Mouse (Mus musculus): Measurements from ENCODE around the gene Mfap4. TPM values are rescaled to one million over a fixed set of nuclear protein-coding genes. Genes with fewer than 3 reads are reported as not detected.

The Mfap4 gene
- total and polyA plus RNA-seq, 3 experiments = 5.5 to 35.5 (median 6.5) TPM

DNA sequence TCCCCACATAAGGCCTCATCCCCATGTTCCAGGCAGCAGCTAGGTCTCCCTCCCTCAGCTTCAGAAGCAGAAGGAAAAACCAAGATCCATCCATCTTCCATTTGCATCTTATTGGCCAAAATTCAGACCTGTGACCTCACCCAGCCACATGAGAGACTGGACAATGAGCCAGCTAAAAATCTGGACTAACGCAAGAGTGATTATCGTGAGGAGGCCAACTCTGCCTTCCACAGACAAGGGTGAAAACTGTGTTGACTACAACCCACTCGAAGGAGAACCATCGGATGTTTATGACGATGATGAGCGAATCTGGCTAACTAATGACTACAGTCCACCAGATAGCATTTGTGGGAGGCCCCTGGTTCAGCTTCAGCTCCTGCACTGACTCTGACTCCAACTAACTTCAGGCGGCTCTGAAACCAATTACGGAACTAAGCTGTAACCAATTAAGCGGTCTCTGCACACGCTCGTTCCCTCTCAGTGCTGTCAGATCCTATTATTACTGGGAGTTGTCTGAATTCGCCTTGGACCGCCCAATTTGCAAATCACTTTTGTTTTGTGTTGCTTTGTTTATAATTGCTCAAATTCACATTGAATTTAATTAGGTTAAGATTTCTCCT, 1.9 kb upstream of the Mfap4 start:
- no peak for DNase-seq

DNA sequence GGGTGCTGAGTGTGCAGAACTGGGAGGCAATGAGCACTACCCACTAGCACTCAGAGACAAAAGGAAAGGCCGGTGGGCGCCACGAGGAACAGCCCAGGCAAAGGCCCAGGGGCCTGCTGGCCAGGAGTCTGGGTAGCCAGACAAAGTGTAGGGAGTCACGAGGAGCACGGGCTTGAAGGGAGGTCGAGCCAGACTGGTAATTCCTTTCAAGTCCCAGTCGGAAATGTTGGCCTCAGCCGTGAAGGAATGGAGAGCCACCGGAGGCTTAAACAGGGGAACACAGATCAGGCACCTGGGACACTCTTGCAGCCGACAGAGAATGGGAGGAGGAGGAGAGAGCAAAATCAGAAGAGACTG, 997 bp upstream of the Mfap4 start:
- no peak for DNase-seq

DNA sequence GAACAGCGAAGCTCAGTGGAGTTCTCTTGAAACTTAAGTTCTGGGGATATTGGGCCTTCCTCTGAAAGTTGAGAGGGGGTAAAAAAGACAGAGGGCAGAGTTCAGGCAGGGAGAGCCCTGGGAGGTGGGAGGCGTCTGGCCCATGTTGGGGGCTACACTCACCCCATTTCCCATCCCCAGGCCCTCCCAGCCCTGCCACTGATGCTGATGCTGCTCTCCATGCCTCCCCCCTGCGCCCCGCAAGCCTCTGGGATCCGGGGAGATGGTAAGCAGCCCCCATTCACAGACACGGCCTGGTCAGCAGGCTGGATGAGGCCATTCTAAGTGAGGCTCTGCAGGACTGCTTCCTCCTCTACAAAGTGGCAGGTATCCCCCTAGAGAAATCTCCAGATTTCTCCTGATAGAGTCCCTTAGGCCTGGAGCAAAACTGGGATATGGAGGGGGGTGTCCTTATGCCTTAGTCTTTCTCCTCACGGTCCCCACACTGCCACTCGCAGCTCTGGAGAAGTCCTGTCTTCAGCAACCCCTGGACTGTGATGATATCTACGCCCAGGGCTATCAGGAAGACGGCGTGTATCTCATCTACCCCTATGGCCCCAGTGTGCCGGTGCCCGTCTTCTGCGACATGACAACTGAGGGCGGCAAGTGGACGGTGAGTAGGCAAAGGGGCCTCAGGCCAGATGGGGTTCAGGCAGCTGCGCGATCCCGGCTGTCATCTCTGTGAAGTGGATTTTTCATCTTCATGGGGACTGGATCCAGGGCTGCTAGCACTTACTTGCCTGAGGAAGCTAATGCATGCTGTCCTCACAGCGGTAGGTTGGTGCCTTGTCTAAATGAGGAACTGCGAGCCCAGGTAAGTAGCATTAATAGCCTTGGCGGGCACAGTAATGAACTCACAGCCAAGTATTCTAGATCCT, 568 bp downstream of the Mfap4 start:
- DNase-seq = no peak

DNA sequence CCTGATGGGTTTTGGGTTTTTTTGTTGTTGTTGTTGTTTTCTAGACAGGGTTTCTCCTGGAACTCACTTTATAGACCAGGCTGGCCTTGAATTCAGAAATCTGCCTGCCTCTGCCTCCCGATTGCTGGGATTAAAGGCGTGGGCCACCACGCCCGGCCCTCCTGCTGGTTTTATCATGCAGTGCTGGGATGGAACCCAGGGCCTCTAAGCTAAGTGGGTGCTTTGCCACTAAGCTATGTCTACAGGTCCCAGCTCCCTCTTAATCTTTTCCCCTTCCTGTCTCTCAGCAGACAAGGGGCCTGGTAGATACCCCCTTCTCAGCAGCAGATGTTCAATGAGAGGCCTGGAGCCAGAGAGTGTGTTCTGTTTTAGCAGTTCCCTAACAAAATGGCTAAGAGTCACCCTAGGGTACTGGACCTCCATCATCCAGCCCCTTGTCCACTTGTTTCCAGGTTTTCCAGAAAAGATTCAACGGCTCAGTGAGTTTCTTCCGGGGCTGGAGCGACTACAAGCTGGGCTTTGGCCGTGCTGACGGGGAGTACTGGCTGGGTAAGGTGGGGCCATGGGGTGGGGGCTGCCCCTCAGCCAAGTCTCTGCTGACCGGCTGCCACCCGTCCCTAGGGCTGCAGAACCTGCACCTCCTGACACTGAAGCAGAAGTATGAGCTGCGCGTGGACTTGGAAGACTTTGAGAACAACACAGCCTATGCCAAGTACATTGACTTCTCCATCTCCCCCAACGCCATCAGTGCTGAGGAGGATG, 1.4 kb downstream of the Mfap4 start:
- no peak for DNase-seq

DNA sequence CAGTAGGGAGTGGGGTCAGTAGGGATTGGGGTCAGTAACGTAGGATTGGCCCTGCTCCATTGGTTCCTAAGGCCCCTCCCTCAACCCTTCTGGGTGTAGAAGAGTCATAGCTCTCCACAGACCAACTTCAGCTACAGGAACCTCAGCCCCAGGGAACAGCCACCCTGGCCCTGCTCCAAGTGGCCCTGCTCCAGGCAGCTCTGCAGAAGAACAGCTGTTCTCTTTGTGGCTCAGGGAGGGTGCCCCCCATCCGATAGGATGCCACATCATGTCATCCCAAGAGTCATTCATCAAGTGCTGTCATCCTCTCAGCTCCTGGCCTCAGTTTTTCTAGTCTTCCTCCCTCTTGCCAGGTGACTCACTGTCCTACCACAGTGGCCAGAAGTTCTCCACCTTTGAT, 2.2 kb downstream of the Mfap4 start:
- peak; percentile 50 for DNase-seq

DNA sequence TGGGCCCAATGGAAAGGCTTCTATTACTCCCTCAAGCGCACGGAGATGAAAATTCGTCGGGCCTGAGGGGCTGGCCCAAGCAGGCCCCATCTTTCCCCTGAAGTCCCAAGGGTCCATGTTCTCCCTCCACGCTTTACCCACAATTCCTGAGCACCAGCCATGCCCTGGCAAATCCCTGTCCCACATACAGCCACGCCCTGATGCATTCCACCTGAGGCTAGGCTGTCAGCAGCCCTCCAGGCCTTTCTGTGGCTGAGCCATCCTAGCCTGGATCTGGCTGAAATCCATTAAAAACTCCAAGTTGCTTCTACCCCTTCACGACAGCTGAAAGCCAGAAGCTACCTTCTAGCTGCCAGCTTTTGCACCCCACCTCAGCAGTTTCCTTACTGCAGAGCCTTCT, 2.7 kb downstream of the Mfap4 start:
- DNase-seq = no peak

DNA sequence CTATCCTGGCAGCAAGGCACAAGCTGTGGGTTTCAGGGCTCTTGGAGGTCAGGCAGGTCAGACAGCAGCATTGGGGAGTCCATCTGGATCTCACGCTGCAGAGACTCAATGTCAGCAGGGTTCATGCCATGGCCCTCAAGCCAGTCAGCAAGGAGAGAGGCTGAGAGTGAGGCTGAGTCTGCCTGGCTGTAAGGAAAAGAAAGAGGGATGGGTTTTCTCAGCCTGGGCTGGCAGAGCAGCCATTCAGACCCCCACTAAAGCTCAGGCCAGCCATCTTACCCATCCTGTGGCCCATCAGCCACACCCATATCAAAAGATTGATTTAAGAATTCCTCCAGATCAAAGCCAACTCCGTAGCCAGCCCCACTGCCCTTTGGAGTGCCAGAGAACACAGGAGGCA, 3.9 kb downstream of the Mfap4 start:
- DNase-seq = no peak

DNA sequence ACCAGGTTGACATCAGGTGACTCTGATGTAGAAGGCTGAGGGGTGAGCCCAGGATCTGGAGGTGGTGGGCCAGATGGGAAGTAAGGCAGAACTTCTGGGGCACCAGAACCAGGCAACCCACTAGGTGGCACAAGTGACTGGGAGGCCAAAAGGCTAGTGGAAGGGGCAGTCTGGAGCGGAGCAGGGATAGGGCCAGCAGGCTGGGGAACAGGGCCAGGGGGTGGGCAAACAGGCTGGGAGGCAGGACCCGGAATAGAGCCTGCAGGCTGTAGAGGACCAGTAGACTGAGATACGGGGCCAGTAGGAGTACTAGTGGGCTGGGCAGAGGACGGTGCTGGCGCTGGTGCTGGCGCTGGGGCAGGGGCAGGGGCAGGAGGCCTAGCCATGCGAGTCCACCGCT, 4.6 kb downstream of the Mfap4 start:
- no peak for DNase-seq

DNA sequence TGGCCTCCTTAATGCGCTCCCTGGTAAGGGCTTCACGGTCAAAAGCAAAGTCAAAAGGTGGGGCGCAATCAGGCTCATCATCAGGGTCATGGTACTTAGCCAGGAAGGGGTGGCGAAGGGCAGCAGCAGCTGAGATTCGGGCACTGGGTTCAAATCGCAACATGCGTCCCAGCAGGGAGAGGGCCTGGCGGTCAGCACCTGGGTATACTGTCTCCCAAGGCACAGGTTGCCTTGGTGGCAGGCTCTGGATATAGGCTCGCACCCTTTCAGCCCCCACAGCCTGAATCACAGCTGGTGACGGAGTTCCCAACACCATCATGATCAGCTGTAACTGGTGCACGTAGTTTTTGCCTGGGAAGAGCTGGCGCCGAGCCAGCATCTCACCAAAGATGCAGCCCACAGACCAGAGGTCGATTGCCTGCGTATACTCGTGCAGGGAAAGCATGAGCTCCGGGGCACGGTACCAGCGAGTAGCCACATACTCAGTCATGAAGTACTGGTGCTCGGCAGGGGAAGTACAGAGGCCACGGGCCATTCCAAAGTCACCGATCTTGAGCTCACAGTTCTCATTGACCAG, 5.8 kb downstream of the Mfap4 start:
- DNase-seq = no peak

DNA sequence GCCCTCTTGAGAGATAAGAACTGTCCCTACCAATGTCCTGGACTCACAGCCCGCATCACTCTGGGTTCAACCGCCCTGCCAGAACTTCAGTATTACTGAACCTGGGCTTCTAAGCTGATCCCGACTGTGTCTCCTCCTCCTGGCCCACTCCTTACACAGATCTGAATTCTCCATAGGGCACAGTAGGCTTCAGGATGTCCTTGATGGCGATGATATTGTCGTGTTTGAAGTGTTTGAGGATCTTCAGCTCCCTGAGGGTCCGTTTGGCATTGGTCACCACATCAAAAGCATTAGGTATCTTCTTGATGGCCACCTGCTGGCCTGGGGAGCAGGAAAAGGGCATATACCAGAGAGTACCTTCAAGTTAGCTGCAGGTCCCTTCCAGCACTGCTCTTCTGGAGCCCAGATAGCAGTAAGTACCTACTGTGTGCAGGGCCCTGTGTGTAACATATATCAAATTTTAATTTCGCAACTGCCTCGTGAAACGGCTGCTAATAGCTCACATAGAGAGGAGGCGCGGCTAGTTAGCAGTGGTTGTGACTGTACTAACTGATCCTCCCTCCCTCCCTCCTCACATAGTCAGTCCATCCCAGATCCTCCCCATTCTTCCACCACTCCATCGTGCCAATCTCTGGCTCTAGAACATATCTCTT, 7.6 kb downstream of the Mfap4 start:
- DNase-seq = no peak

DNA sequence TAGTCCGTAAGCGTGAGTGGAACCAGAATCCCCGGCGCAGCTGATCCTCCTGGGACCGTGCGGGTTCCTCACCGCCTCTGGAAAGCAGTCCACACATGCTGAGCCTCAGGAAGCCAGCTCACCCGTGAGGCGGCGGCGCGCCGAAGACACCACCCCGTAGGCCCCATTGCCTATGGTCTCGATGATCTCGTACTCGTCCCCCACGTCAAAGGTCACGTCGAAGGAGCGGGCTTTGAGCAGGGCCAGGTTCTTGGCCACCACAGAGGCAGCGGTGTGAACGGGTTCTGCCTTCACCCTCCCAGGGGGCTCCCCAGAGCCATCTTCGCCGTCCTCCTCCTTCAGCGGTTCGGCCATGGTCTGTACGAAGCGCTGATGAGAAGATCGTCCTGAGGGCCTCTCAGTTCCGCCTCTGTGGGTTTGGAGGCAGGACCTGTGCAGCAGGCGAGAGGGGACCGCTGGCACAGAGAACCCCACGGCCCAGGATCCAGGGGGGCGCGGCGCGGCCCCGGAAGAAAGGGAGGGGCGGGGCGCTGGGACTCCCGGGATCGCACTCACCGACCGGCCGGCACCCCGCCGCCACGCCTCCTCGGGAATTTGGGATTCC, 8.4 kb downstream of the Mfap4 start:
- peak; percentile 63 for DNase-seq

DNA sequence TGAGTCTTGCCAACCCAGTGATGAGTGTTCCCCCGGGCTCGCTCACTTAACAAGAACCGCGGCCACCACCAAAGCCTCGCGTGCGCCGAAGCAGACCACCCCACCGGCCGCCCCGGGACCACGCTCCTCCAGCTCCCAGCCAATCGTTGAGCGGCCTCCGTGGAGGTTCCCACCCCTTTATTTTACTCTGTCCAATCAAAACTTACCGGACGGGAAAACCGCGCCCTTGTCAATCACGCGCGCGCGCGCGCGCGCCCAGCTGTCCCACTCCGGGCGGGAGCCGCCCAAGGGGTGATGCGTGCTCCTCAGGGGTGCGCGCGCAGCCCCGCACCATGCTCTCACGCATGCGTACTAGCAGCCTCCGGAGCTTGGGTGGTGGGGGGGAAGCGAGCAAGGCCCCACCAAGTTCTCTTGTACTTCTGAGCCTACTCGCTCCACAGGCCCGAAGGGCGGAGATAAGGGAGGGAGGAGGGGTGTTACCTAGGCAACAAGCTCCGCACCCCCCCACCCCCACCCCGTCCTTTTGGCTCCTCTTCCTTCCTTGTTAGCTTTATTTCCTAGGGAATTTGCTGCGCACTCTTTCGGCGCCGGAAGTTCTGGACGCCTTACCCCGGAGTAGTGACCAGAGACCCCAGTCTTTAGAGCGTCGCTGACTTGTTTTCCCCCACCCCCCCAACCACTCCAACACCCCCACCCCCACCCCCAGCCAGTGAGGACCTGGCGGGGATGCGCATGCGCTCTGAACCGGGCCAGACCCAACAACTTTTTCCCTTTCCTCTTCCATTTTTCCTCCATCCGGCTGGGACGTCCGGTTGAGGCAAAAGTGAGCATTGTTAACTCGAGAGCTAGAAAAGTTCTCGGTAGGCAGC, 9.1 kb downstream of the Mfap4 start, which contains the start of gene Mapk7:
Mapk7 (minus strand) TSS at position 278 of the 869 bp plus-strand sequence.
- DNase-seq = peak; percentile 99

DNA sequence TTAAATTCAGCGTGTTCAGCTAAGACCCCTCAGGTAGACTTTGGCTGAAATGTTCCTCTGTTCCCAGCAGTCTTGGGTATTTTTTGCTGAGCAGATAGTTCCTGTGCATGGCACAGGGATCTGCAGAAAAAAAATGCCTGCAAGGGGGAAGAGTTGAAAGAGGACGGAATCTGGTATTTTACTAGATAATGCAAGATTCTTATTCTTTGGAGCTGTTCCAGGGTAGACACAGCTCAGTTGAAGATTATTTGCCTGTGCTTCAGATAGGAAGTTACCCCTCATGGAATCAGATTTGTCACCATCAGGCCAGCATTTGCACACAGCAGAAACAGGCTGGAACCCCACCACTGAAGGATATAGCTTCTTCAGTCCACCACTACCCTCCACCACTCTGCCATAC, 10.3 kb downstream of the Mfap4 start:
- DNase-seq = no peak

DNA sequence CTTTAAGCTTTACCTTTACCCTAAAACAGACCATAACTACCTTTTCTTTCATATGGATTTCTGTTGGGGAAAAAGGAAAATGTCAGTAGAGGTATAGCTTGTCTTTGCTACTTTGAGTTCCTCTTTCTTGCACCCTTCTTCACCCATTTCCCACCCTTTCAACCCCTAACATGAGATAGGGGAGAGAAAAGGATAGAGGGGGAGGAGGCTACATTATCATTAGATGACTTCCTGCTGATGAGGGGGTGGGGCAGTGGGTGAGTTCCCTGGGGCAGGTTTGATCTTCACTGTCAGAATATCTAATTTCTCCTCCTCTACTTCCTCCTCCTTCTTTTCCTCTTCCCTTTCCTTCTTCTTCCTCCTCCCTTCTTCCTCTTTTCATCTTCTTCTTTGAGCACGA, 12.3 kb downstream of the Mfap4 start:
- DNase-seq = no peak

DNA sequence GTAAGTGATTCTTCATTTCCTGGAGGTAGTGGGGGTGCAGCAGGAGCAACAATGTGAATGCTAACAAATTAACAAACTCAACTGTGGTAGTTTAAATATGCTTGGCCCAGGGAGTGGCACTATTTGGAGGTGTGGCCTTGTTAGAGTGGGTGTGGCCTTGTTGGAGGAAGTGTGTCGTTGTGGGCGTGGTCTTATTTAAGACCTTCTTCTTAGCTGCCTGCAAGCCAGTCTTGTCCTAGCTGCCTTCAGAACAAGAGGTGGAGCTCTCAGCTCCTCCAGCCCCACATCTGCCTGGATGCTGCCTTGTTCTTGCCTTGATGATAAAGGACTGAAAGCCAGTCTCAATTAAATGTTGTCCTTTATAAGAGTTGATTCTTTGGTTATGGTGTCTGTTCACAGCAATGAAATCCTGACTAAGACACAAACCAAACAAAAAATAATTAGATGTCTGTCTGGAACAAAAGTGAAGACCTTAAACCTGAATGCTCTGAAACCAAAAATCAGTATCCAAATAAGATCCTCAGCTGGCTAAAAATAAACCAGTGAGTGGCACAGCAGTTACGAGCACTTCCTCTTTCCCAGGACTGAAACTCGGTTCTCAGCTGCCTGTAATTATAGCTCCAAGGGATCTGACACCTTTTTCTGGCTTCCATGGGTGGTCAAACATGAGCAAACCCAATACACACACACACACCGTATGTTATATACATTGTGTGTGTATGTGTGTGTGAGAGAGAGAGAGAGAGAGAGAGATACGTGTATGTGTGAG, 13.7 kb downstream of the Mfap4 start:
- DNase-seq = no peak

DNA sequence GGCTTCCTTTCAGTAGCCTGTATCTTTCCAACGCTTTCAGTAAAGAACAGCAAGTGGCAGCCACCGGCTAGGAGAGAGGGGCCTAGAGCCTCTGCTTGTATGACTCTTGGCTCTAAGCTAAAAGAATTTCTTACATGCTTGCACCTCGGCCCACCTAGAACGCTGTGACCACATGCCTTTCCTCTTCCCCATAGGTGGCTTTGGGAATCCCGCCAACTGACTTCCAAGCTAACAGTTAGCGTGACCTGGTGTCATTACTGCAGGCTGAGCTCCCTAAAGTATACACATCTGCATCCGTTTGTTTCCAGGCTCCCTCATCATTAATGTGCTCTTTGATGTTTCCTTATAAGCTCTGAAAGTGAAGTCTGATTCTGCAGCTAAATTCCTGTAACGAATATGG, 18.7 kb downstream of the Mfap4 start:
- no peak for DNase-seq

DNA sequence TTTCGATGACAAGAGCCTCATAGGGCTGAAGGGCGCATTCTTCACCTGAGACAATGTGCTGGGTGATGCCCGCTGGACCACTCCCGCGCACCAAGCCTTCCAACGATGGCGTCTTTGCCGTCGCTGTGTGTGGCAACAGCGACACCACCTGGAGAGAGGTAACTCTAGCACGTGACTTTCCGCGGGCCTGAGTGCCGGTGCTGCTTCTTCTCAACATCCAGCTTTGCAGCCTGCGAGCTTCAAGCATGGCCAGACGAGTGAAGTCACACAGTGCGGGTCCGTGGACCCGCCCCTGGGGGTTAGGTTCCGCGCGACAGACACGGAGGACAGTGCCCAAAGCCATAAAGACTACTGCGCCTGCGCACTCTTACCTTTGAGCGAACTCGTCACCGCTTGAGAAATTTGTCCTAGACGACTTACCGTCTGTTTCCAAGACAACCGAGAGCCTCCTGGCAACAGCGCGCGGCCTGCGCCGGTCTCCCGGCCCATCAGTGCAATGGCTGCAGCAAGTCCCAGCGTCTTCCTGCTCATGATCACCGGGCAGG, 19.6 kb downstream of the Mfap4 start, which contains the start of gene B9d1:
B9d1 (plus strand) TSS at position 432 of the 545 bp plus-strand sequence.
- peak; percentile 95 for DNase-seq

DNA sequence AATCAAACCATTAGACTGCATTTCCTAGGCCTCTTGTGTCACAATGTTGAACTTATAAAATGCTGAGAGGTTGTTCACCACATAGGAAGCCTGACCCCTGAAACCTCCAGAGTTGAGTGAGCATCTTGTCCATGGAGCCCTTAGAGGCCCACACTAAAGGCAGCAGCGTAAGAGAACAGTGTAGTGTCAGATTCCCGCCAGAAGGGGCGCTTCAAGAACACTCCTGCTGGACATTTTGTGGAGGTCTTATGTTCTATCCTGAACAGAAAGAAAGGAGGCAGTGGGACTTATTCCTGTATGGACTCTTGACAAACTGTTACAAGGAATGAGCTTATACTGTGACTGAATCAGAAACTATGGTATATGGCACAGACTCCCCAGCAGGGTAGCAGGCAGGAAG, 29.7 kb downstream of the Mfap4 start:
- DNase-seq = peak; percentile 25

DNA sequence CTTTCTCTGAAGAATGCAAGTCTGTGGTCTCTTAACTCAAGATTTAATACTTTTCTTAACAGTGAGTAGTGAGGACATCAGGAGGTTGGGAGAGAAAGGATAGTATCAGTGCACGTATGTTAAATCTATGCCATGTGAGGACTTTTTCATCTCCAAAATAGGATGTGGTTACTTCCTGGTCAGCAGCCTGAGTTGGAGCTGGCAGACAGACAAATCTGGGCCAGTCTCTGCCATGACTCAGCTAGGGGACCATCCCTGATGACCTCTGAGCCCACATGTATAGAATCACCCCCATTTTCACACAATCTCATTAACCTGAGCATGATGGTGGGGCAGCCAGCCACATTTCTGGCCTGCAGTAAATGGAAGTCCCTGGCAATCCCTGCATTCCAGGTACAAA, 32.7 kb downstream of the Mfap4 start:
- no peak for DNase-seq

Measured in adrenal gland, adult 2 months (tissue).